In genomic region chr2:105789936-105790335, GRCm38 (mm10) we compare ENCODE assay signal across 15 mouse cellular contexts.
"Had no signal": no experiment of that assay in that cellular context is flagged by ENCODE, and none has a peak within 500 bp of the region (broad histone marks: within the 10 kb centered on the region; RNA-seq: fewer than 3 reads in every experiment).

No protein-coding gene starts in this region.

- H3K4me3 ChIP-seq: liver, embryonic 15.5 days; lung, embryonic 15.5 days; midbrain, embryonic 13.5 days; midbrain, embryonic 15.5 days; neural tube, embryonic 12.5 days had no signal

- H3K9me3 ChIP-seq: liver, embryonic 15.5 days; lung, embryonic 15.5 days; midbrain, embryonic 13.5 days; midbrain, embryonic 15.5 days; neural tube, embryonic 12.5 days had no signal

- DNase-seq: liver, postnatal 0 days; lung, adult 2 months; lung, postnatal 14 days; lung, postnatal 36 days; right cerebral cortex, postnatal 14 days; thymus, adult 18-20 months; thymus, postnatal 14 days; thymus, postnatal 36 days had no signal

- H3K27ac ChIP-seq: liver, embryonic 15.5 days; lung, embryonic 15.5 days; macrophage; midbrain, embryonic 13.5 days; midbrain, embryonic 15.5 days; neural tube, embryonic 12.5 days had no signal

- H3K36me3 ChIP-seq: liver, embryonic 15.5 days; lung, embryonic 15.5 days; midbrain, embryonic 13.5 days; midbrain, embryonic 15.5 days; neural tube, embryonic 12.5 days had no signal

- H3K4me1 ChIP-seq: liver, embryonic 15.5 days; lung, embryonic 15.5 days; midbrain, embryonic 13.5 days; midbrain, embryonic 15.5 days; neural tube, embryonic 12.5 days had no signal

- H3K27me3 ChIP-seq: liver, embryonic 15.5 days; lung, embryonic 15.5 days; neural tube, embryonic 12.5 days had no signal

- H3K9ac ChIP-seq: liver, embryonic 15.5 days; liver, postnatal 0 days; lung, embryonic 15.5 days; midbrain, embryonic 13.5 days; midbrain, embryonic 15.5 days; neural tube, embryonic 12.5 days had no signal

- ATAC-seq: liver, postnatal 0 days; lung, postnatal 0 days; midbrain, embryonic 13.5 days; midbrain, embryonic 15.5 days had no signal
